Mouse (Mus musculus): ENCODE measurements around the gene Ttll10. TPM values are rescaled to one million over a fixed set of nuclear protein-coding genes. Genes with fewer than 3 reads are reported as not detected.
A peak's percentile ranks its signal among the peaks of the same experiment; 100 is the strongest.

Gene Ttll10
- total and polyA plus RNA-seq, 3 experiments: 0.11 TPM; not detected in 2

GRCm38 (mm10) chr4:156031593-156032391 is 27.4 kb downstream of the Ttll10 start:
- Histone ChIP-seq H3K36me3 (ENCODE audit: control insufficient read depth in 1 of 2, insufficient read depth in 2 of 2, low read length in 2 of 2) (peaks cover 0 to 17% of the 10 kb centered on the region in 2 experiments; a peak in 2 of 4 replicates), H3K9me3 (replicated peaks; ENCODE audit: insufficient read depth, low read length) (no peaks in the 10 kb centered on the region), H3K9ac (ENCODE audit: control insufficient read depth, low read depth, low read length, poor library complexity, severe bottlenecking) (peak overlapping the region; percentile 40), H3K79me2 (ENCODE audit: control insufficient read depth, insufficient read depth, low read length, poor library complexity) (no peaks in the 10 kb centered on the region), H3K4me3 (ENCODE audit: control insufficient read depth in 1 of 2, insufficient read depth in 1 of 2, low read depth in 2 of 2, low read length in 2 of 2) (peak overlapping the region; percentile 34 to 38), H3K4me1 (ENCODE audit: control insufficient read depth in 1 of 2, insufficient read depth in 2 of 2, low read length in 2 of 2) (peaks cover 11 to 27% of the 10 kb centered on the region in 2 experiments), H3K27ac (ENCODE audit: control insufficient read depth, low read depth, low read length) (peak overlapping the region; percentile 57), H3K27me3 (ENCODE audit: control insufficient read depth in 1 of 2, insufficient read depth in 2 of 2, low read length in 2 of 2) (no peaks in the 10 kb centered on the region)
- peak; percentile 81 for DNase-seq (ENCODE audit: low read depth, low spot score)
- TF ChIP-seq USF2 (IDR thresholded peaks at IDR 0.05; ENCODE audit: borderline replicate concordance in 1 of 2, insufficient read depth in 1 of 2, low read depth in 1 of 2, low read length in 2 of 2) (no peak), NELFE (IDR thresholded peaks at IDR 0.05; ENCODE audit: low read depth, low read length) (peak; percentile 33), E2F4 (IDR thresholded peaks at IDR 0.05; ENCODE audit: borderline replicate concordance, low read depth, low read length) (no peak), MYC (IDR thresholded peaks at IDR 0.05; ENCODE audit: low read depth, low read length) (no peak), UBTF (IDR thresholded peaks at IDR 0.05; ENCODE audit: borderline replicate concordance, insufficient read depth, low read depth, low read length) (0 out of 2 replicates have a peak, but pooled peaks have one; percentile 38), NRF1 (IDR thresholded peaks at IDR 0.05; ENCODE audit: insufficient read depth, low read depth, low read length, poor library complexity, severe bottlenecking) (0 out of 2 replicates have a peak, but pooled peaks have one; percentile 6), POLR2AphosphoS5 (IDR thresholded peaks at IDR 0.05; ENCODE audit: borderline replicate concordance, low read depth, low read length) (no peak), ZC3H11A (IDR thresholded peaks at IDR 0.05; ENCODE audit: low read depth, low read length) (0 out of 2 replicates have a peak, but pooled peaks have one; percentile 12), ELF1 (IDR thresholded peaks at IDR 0.05; ENCODE audit: low read depth, low read length) (peak; percentile 58; the same call in 1 of the 2 replicates), TAL1 (IDR thresholded peaks at IDR 0.05; ENCODE audit: low read length) (no peak), MXI1 (IDR thresholded peaks at IDR 0.05; ENCODE audit: low read depth, low read length) (peak; percentile 41; the same call in 1 of the 2 replicates), JUND (IDR thresholded peaks at IDR 0.05; ENCODE audit: low read depth, low read length) (no peak), HCFC1 (IDR thresholded peaks at IDR 0.05; ENCODE audit: low read depth, low read length) (no peak), CHD1 (IDR thresholded peaks at IDR 0.05; ENCODE audit: low read depth, low read length) (no peak), GABPA (IDR thresholded peaks at IDR 0.05; ENCODE audit: low read depth, low read length) (no peak), POLR2A (IDR thresholded peaks at IDR 0.05; ENCODE audit: control insufficient read depth in 1 of 2, insufficient read depth in 1 of 2, low read depth in 1 of 2, low read length in 2 of 2, poor library complexity in 1 of 2) (no peak; a peak in 1 of 4 replicates), TBP (IDR thresholded peaks at IDR 0.05; ENCODE audit: low read depth, low read length) (0 out of 2 replicates have a peak, but pooled peaks have one; percentile 5), MAX (IDR thresholded peaks at IDR 0.05; ENCODE audit: low read length) (peak; percentile 45; the same call in 1 of the 2 replicates), RAD21 (IDR thresholded peaks at IDR 0.05; ENCODE audit: low read depth, low read length) (no peak), MAFK (IDR thresholded peaks at IDR 0.05; ENCODE audit: borderline replicate concordance, low read depth, low read length) (no peak), ZNF384 (IDR thresholded peaks at IDR 0.05; ENCODE audit: low read depth, low read length) (no peak), MAZ (IDR thresholded peaks at IDR 0.05; ENCODE audit: low read depth, low read length) (0 out of 2 replicates have a peak, but pooled peaks have one; percentile 16), MEF2A (IDR thresholded peaks at IDR 0.05; ENCODE audit: extremely low read depth, insufficient replicate concordance, low read depth, low read length, poor library complexity, severe bottlenecking) (no peak), RCOR1 (IDR thresholded peaks at IDR 0.05; ENCODE audit: low read depth, low read length) (0 out of 2 replicates have a peak, but pooled peaks have one; percentile 26), POLR2AphosphoS2 (IDR thresholded peaks at IDR 0.05; ENCODE audit: low read length) (no peak), ZMIZ1 (IDR thresholded peaks at IDR 0.05; ENCODE audit: low read depth, low read length) (no peak), SIN3A (IDR thresholded peaks at IDR 0.05; ENCODE audit: low read length) (no peak), SMC3 (IDR thresholded peaks at IDR 0.05; ENCODE audit: low read depth, low read length) (no peak), CTCF (IDR thresholded peaks at IDR 0.05 in 2 of 3, conservative IDR thresholded peaks at IDR 0.05 in 1 of 3; ENCODE audit: control insufficient read depth in 1 of 3, insufficient read depth in 1 of 3, low read depth in 2 of 3, low read length in 3 of 3, poor library complexity in 1 of 3, severe bottlenecking in 1 of 3) (no peak), KAT2A (conservative IDR thresholded peaks at IDR 0.05; ENCODE audit: low read depth, low read length) (no peak), BHLHE40 (IDR thresholded peaks at IDR 0.05; ENCODE audit: borderline replicate concordance, low read depth, low read length) (no peak; the same call in 1 of the 2 replicates), USF1 (IDR thresholded peaks at IDR 0.05; ENCODE audit: low read depth, low read length) (no peak), GATA1 (IDR thresholded peaks at IDR 0.05; ENCODE audit: low read depth, low read length) (no peak), ZKSCAN1 (IDR thresholded peaks at IDR 0.05; ENCODE audit: low read depth, low read length) (no peak), ETS1 (IDR thresholded peaks at IDR 0.05; ENCODE audit: low read depth, low read length) (peak; percentile 78)
